Mouse (Mus musculus): Measurements from ENCODE around the gene Vill. TPM values are rescaled to one million over a fixed set of nuclear protein-coding genes. Genes with fewer than 3 reads are reported as not detected.

Gene Vill
- total and polyA plus RNA-seq, 3 experiments = 1.5 to 3.4 (median 2.0) TPM

- DNase-seq = no peak
Observed at GRCm38 (mm10) chr9:119109685-119110353, 57.2 kb downstream of the Vill start.

GRCm38 (mm10) chr9:119110640-119111039 lies 58.1 kb downstream of the Vill start:
- no peak for DNase-seq

- DNase-seq = no peak
Observed at GRCm38 (mm10) chr9:119114911-119115310, 62.3 kb downstream of the Vill start.

GRCm38 (mm10) chr9:119119409-119120167 lies 67.0 kb downstream of the Vill start:
- no peak for DNase-seq

GRCm38 (mm10) chr9:119120168-119120560 lies 67.6 kb downstream of the Vill start:
- no peak for DNase-seq

Small RNA genes lying within 50 kb of the gene (microRNA-seq; reads per million reads assigned to microRNA genes)
- gene Mir26a-1 = 4.6 to 9.9 reads per million in 2 experiments

Other genes starting within 250 kb of the Vill start
- 10 to 100 TPM; 28.0 to 33.1 TPM for gene Ctdspl, start 126.3 kb upstream of the Vill start, total RNA-seq (2021)
- 19.8 and 21.0 TPM in 2 replicates for gene Ctdspl, start 126.3 kb upstream of the Vill start, polyA plus RNA-seq (2012; rRNA removed)
- 10 to 100 TPM in 1 of 2 experiments, 1 to 10 TPM in 1; 4.8 to 20.7 TPM for gene Plcd1, start 40.7 kb downstream of the Vill start, total RNA-seq (2021)
- 16.6 and 17.5 TPM in 2 replicates for gene Plcd1, start 40.7 kb downstream of the Vill start, polyA plus RNA-seq (2012; rRNA removed)
- gene Dlec1, start 49.7 kb downstream of the Vill start, total RNA-seq (2021) = 1 to 10 TPM; 2.0 to 2.2 TPM
- 1.1 and 1.5 TPM in 2 replicates for gene Dlec1, start 49.7 kb downstream of the Vill start, polyA plus RNA-seq (2012; rRNA removed)
- 10 to 100 TPM in 1 of 2 experiments, 1 to 10 TPM in 1; 9.6 to 15.9 TPM for gene Acaa1b, start 104.3 kb downstream of the Vill start, total RNA-seq (2021)
- 30.9 and 48.8 TPM in 2 replicates for gene Acaa1b, start 104.3 kb downstream of the Vill start, polyA plus RNA-seq (2012; rRNA removed)
- not detected for gene Gm47289, start 106.4 kb downstream of the Vill start, total RNA-seq (2021)
- not detected in 2 replicates for gene Gm47289, start 106.4 kb downstream of the Vill start, polyA plus RNA-seq (2012; rRNA removed)
- not detected for gene Slc22a13, start 156.3 kb downstream of the Vill start, total RNA-seq (2021)
- 0.06 TPM in 1 of 2 replicates, not detected in the other for gene Slc22a13, start 156.3 kb downstream of the Vill start, polyA plus RNA-seq (2012; rRNA removed)

Data from adrenal gland, adult 2 months (tissue).